Mouse (Mus musculus) cerebellum, adult 18-20 months (tissue): ENCODE measurements around the gene Cep89.
A peak's percentile ranks its signal among the peaks of the same experiment; 100 is the strongest.

Experiments
- DNase-seq, 2 experiments: peaks; one replicate each; pipeline ENCODE4 v3.0.0; 2021

The Cep89 gene

DNA sequence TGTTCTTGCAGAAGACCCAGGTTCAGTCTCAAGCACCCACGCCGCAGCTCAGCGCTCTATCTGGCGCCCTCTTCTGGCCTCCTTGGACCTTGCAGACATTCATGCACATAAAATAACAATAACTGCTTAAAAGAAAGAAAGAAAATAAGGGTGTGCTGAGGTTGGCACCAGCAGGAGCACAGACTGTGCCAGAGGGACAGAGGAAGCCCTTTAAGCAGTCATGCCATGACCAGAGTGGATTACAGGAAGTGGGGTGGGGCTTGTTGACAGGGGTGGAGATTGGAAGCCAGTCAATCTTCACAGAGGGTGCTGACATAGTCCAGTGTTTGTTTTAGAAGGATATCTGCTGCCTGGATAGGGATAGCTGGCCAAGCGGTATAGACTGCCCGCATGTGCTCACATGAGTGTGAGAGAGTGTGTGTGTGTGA lies 10.3 kb upstream of the Cep89 start:
- DNase-seq = no peak

DNA sequence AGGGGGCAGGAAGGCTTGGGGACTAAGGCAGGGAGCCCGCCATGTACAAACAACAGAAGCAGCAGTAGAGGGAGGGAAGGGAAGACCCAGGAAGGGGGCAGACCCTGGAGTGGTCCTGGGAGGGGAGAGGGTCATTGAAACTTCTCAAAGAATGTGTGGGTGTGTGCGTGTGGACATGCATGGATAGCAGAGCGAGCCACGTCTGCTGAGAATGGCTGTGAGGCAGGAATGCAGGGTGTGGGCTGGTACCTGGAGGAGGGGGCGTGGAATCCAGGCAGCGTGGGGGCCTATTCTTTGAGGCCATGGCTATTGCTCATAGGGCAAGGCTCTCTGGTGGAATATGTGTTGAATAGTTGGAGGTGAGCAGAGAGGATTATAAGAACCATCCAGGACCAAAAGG lies 8.1 kb upstream of the Cep89 start:
- no peak for DNase-seq

DNA sequence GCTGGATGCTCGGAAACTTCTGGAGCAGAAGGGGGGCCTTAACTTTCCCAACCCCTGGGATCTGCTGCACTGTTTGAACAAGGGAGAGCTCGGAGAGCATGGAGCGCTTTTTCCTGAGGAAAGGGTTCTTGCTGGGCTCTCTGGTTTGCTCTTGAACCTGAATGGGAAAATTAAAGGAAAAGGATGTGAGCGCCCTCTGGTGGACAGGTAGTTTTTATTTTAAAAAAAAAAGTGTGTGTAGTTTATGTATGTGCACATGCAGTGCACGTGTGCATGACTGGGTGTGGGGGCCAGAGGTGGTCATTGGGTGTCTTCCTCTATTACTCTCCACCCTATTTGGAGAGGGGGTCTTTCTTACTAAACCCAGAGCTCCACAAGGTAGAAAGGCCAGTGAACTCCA lies 3.9 kb upstream of the Cep89 start:
- peak; percentile 38 to 46 for DNase-seq

DNA sequence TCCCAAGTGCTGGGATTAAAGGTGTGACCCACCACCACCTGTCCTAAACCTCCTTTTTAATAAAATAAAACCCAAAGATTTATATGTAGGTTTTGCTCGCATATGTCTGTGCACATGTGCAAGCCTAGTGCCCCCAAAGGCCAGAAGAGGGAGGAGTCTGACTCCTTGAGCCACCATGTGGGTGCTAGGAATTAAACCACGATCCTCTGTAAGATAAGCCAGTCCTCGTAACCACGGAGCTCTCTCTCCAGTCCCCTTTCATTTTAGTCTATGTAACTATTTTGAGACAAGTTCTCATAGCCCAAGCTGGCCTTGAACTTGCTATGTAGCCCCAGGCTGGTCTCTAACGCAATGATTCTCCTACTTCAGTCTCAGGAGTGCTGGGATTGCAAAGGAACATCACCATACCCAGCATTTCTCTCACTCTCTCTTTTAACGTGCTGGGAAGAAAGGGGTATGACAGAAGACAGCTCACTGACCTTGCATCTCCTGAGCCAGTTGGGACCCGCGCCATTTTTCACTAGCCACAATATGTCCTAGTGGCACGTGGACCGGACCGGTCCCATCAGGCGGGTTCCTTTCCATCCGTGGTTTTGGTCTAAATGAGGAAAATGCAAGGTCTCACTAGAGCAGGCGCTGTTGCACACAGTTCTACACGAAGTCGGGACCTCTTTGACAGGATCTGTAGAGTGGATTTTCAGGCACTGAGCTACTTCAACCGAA lies 940 bp upstream of the Cep89 start:
- DNase-seq = peak; percentile 33 to 41

DNA sequence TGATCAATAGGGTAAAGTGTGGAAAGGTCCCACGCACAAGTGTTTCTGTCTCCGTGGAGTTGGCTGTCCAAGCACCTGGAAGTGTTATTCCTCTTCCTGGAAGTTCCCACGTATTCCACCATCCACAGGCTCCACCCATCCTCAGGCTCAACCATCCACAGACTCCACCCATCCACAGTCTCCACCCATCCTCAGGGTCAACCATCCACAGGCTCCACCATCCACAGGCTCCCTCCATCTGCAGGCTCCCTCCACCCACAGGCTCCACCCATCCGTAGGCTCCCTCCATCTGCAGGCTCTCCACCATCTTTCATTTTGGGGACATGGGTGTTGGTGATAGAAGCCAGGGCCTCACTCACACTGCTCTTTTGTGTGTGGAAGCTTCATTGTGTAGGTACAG lies 4.3 kb downstream of the Cep89 start:
- DNase-seq = no peak

DNA sequence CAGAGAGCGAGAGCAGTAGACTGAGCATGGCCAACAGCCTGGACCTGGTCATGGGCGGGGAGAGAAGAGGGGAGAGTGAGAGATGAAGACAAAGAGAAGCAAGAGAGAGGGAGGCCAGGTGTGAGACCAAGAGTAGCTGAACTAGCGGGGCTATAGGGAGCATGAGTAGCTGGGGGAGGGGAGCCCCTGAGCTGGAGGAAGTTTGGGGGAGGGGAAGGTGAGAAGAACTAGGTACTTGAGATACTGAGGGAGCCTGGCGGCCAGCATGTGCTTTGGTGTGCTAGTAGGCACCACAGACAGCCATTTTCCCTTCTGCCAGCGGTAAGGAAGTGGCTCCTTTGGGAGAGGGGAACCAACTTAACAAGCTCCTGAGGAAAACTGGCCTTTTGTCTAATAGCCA lies 18.4 kb downstream of the Cep89 start:
- no peak for DNase-seq

DNA sequence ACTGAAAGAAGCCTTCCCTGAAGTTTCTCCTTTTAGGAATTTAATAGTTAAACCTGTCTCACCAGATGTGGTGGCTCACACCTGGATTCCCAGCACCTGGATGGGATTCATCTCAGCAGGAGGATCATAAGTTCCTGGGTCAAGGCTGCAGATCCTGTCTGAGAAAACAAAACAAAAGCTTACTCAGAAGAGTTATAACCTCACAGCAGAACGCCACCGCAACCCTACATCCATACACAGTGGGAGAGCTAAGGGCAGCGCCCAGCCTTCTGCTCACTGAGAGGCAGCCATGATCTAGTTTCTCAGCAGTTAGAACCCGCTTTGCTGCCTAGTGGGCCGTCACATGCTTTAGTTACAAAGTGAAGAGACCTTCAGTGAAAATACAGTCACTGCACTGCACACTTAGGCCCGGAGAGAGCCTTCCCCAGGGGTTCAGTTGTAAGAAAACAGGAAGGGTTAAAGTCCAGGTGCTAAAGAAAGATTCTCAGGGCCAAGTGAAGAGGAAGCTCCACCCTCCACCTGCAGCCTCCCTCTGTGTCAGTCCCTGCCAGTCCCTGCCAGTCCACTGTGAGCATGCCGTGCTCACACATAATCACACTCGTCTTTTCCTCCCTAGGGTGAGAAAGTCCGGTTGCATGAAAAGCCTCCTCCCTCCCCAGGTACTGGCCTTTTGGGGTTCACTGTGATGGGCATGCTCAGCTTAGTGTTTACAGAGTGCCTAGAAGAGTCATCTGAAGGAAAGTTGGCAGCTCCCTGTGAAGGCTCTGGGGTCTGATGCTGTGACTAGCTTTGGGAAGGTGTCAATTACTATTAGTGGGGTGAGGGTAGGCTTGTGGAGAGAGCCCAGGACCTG lies 19.2 kb downstream of the Cep89 start:
- no peak for DNase-seq

DNA sequence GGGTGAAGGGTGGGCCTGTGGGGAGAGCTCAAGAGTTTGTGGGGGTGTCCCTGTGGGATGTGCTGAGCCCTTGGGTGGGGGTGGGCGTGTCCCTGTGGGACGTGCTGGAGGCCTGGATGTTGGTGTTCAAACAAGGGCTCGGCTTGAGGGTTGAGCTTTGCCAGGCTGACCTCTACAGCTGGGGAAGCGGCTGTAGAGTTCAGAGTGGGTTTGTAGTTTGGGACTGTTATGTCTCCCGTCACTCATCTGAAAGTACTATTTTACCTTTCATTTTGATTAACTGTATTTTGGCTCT lies 19.8 kb downstream of the Cep89 start:
- DNase-seq = no peak

DNA sequence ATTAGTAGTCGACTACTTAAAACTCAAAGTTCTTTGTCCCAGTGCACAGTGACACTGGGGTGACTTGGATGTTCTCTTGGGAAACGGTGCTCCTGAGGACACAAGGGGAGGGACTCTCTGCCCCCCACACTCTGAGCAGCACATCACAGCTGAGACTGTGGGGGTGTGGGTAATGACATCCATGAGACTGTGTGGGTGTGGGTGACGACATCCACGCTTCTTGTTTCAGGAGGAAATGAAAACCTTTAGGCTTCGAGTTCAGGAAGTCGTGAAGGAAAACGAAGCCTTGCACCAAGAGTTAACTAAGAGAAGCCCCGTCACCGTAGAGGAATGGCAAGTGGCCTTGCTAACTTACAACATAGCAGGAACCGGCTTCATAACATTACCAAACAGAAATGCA lies 26.2 kb downstream of the Cep89 start:
- no peak for DNase-seq

DNA sequence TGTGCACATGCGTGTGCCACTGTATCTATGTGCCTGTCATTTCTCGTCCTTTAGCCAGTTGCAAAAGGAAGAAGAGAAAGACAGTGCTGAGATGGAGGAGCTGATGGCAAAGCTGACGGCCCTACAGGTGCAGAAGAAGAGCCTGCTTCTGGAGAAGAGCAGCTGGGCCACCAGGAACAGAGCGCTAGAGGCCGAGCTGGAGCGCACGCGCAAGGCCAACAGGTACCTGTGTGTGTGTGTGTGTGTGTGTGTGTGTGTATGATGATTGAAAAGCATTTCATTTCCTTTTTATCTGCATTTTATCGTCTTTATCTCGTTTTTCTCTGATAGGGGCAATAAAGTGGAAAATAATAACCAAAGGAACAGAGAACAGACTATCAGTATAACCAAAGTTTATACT lies 31.3 kb downstream of the Cep89 start:
- no peak for DNase-seq

DNA sequence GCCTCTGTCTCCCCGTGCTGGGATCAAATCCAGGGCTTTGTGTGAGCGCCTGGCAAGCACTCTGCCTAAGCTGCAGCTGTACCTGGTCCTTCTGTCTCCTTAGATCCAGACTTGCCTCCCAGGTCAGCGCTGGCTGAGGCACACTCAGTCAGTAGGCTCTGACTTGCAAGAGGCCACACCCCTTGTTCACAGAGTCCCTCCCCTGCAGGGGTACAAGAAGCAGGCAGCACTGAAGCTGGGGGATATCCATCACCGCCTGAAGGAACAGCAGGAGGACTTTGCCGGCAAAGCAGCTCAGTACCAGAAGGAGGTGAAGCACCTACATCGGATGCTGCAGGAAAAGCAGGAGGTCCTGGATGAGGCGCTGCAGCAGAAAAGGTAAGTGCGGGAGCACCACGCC lies 38.4 kb downstream of the Cep89 start:
- DNase-seq = no peak

DNA sequence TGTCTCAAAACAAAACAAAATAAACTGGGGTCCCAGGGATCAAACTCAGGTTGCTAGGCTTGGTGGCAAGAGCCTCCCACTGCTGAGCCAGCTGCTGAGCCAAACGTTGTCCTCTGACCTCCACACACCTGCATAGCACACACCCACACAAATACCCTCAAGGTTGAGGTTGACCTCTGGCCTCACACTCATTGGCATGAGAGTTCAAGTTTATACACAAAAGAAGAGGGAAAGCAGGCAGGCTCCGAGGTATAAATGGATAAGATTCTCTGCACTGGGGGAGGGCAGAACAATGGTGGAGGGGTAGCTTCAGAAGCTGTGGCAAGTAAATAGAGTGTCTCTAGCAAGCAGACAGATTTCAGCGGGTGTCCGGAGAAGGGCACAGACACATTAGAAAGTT lies 50.7 kb downstream of the Cep89 start:
- DNase-seq = no peak

DNA sequence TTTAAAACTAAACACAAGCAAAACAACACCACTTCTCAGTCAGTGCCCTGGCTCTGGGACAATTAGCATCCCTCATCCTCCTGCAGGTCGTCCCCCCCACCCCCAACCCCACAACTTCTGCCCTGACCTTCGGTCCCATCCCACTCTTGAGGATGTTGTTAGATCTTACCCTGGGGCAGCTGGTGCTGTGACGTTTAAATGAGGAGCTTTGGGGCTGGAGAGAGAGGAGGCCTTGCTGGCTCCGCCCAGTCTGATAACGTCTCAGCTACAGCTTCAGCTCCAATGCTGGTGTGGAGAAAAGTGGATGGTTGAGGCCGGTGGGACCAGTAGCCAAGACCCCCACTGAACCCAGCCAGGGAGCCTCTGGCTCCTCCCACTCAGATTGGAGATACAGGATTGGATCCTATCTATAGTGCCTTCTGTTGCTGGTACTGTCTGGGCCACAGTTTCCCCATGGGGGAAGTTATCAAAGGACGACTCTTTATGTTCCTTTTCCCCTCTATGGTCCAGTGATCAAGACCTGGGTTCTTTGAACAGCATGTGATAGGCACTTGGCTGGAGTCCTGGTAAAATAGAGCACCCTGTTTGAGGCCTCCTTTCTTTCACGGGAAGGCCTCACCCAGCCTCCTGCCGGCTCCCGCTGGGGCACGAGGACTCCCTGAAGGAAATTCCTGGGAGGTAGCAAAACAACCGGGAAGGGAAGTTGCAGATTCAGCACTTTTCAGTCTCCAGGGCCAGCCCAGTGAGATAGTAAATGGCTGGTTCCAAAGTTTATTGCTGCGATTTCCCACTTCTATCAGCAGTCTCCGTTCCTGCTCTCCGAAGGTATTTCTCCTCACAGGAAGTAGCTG lies 51.4 kb downstream of the Cep89 start, which contains the start of gene Slc7a9:
Gene Slc7a9, plus strand, starts transcription at position 801 of the 851 bp plus-strand sequence.
- DNase-seq = no peak

DNA sequence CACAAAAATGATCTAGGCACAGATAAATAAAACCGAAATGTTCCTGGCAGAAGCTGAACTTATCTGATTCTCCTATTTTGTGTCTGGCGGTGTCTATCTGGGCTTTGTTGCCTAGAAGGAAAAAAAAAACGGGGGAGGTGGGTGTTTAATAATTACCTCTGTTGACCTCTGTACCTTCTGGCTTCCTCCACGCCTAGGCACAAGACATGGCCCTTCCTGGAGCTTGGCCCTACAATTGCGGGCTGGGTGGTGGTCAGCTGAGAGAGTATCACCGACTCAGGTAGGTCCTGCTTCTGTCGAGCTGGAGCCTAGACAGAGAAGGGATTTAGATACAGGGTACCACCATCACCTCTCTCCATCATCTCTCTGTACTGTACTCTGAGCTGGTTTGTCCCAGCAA lies 52.0 kb downstream of the Cep89 start:
- no peak for DNase-seq

DNA sequence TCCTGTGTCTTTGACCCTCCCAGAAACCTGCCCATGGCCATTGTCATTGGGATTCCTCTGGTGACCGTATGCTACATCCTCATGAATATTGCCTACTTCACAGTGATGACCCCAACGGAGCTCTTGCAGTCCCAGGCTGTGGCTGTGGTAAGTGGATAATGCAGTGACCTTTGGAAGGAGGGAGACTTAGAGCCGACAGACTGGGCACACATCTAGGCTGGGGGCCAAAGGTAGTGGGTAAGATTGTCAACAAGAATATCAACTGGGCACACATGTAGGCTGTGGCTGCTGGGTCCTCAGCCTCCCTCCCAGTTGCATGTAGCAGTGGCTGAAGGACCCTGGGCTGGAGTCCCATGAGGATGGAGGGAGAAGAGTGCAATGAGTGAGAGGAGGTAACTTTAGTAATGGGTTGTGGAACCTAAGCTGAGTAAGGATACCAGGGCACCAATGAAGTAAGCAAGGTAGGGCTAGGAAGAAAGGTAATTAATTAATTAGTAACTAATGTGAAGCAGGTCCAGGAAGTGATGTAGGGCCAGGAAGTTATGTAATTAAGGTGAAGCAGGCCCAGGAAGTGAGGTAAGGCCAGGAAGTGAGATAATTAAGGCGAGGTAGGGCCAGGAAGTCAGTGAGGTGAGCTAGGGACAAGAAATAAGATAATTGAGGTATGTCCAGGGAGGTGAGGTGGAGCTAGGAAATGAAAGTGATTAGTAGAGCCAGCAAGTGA lies 59.4 kb downstream of the Cep89 start:
- DNase-seq = no peak

DNA sequence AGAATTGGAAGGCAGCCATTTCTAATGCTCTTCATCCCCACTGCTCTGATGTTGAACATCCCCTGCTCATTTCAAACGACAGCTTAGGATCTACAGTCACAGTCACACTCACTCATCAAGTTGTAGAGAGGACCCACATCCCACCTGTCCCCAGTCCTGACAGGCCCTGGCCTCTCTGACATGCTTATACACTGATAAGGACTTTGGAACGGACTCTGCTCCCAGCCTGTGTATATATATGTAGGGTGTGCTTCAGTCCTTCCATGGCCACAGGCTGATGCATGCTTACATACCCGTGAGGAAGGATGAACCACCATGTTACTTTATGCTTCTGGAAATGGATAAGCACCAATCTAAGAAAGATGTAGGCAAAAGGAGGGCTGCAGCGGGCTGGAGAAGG lies 64.1 kb downstream of the Cep89 start:
- DNase-seq = no peak

DNA sequence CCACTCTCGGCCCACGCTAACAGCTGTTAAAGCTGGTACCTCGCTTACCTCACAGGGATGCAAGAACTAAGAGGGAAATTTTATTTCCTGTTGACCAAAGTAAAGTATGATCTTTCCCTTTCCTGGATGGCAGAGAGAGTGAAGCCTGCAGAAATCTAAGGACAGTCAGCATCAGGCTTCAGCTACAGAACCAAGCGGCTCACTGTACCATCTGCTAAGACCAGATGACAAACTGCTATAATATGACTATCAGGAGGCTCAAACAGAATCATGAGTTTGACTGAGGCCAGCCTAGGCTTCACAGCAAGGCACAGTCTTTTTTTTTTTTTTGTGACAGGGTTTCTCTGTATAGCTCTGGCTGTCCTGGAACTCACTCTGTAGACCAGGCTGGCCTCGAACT lies 68.2 kb downstream of the Cep89 start:
- DNase-seq = no peak

DNA sequence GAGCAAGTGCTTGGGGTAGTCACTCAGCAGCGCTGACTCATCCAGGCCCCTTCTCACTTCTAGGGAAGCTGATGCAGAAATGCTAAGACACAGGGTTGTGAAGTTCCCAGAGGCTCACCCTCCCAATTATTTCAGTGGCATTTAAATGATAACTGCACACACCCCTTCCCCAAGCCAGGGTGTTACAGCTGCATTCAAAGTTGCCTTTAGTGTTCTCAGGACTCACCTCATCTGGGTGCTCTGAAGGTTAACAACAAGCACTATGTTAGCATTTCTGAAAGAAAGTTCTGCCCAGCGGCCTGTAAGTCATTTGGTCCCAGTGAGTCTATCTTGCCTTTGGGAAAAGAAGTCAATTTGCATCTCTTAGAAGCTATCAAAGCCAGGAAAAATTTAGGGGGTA lies 71.0 kb downstream of the Cep89 start:
- no peak for DNase-seq

DNA sequence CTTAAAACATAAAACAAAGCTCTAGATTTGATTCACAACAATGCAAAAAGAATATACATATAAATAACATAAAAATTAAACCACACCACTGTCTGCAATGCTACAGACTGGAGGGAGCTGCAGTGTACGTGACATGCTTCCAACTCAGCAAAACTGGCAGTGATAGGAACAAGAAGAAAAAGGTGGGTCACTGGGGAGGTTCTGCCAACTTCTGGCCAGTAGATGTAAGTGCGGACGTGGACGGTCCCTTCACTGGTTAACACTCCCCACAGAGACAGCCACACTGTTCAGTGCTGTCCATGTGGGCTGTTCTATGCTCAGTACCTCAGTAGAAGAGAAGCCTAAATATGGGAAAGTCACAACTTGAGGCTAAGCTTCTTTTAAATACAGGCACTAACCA lies 74.0 kb downstream of the Cep89 start:
- no peak for DNase-seq

DNA sequence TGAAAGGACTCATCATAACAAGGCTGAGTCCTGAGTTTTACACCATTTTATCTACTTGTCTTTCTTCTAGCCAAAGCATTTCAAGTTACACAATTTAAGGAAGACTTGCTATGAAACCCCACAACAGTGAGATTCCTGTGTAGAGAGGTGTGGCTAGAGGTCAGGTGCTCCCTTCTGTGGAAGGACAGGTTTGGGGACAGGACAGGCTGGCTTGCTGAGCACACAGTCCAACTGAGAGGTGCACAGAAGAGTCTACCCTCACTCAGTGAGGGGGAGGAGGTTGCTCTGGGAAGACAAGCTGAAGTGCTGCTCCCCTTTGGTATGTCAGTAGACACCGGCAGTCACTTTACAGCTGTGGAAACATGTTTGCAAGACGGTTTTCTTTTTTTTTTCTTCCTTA lies 79.6 kb downstream of the Cep89 start:
- DNase-seq = no peak

DNA sequence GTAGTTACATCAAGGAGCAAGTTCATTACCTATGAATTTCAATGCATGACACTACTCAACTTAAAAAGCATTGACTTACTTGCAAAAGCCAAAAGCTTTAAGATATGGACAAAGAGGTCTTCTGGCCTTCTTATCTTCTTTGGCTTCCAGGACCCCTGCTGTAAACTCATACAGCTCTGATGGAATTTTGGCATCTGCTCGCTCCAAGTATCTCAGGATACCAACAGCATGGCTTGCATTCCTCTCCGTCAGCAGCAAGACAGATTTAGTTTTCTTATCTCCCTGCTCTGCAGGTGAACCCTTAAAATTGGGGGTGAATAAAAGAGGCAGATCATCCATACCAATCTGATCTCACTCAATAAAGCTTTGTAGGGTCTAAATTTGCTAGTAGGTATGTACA lies 88.3 kb downstream of the Cep89 start:
- DNase-seq = no peak

DNA sequence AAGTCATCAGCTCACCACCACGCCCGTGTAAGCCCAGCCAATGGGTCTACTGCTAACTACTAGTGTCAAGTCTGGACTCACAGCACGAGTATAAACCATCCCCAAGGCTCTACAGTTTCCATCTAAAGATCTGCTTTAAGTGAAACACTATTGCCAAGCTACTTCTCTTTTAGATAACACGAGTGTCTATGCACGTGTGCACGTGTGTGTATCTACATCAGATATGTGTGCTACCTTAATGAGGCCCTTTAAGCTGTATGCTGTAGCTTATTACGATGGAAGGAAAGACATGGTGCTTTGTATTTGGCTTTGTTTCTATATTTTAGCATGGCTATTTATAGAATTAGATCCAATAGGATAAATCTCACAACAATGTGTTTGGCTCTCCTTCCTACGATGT lies 89.7 kb downstream of the Cep89 start:
- no peak for DNase-seq
